Mouse (Mus musculus): Measurements from ENCODE around the gene Btnl1.

The Btnl1 gene

GRCm38 (mm10) chr17:34376847-34377246, at the start of gene Btnl1:
Gene Btnl1 (plus strand): TSS chr17:34377132.
- DNase-seq (ENCODE audit: low spot score in 2 of 2): no peak

GRCm38 (mm10) chr17:34329807-34330206, 47.1 kb upstream of the Btnl1 start:
- DNase-seq (ENCODE audit: low spot score in 2 of 2): no peak

GRCm38 (mm10) chr17:34331200-34331599, 45.7 kb upstream of the Btnl1 start:
- no peak for DNase-seq (ENCODE audit: low spot score in 2 of 2)

- DNase-seq (ENCODE audit: low spot score in 2 of 2): no peak
These were observed 36.1 kb upstream of the Btnl1 start for GRCm38 (mm10) chr17:34340619-34341402.

GRCm38 (mm10) chr17:34344882-34345281, 32.0 kb upstream of the Btnl1 start:
- DNase-seq (ENCODE audit: low spot score in 2 of 2): no peak

GRCm38 (mm10) chr17:34345486-34345885, 31.4 kb upstream of the Btnl1 start:
- no peak for DNase-seq (ENCODE audit: low spot score in 2 of 2)

- no peak for DNase-seq (ENCODE audit: low spot score in 2 of 2)
These were observed 30.9 kb upstream of the Btnl1 start for GRCm38 (mm10) chr17:34346041-34346440.

- peak in 1 of 2 experiments; percentile 15 for DNase-seq (ENCODE audit: low spot score in 2 of 2)
These were observed 29.2 kb upstream of the Btnl1 start for GRCm38 (mm10) chr17:34347606-34348308.

GRCm38 (mm10) chr17:34349429-34349828, 27.5 kb upstream of the Btnl1 start:
- peak; percentile 47 to 54 for DNase-seq (ENCODE audit: low spot score in 2 of 2)

- no peak for DNase-seq (ENCODE audit: low spot score in 2 of 2)
These were observed 22.4 kb upstream of the Btnl1 start, which contains the start of gene Btnl2 for GRCm38 (mm10) chr17:34354539-34354938. Gene Btnl2 (plus strand): TSS chr17:34354822.

- no peak for DNase-seq (ENCODE audit: low spot score in 2 of 2)
These were observed 22.0 kb upstream of the Btnl1 start for GRCm38 (mm10) chr17:34354940-34355339.

- no peak for DNase-seq (ENCODE audit: low spot score in 2 of 2)
These were observed 13.9 kb upstream of the Btnl1 start for GRCm38 (mm10) chr17:34362954-34363546.

- DNase-seq (ENCODE audit: low spot score in 2 of 2): no peak
These were observed 13.1 kb upstream of the Btnl1 start for GRCm38 (mm10) chr17:34363676-34364310.

- DNase-seq (ENCODE audit: low spot score in 2 of 2): no peak
These were observed 11.9 kb upstream of the Btnl1 start for GRCm38 (mm10) chr17:34365031-34365430.

- DNase-seq (ENCODE audit: low spot score in 2 of 2): no peak
These were observed 6.4 kb upstream of the Btnl1 start for GRCm38 (mm10) chr17:34370563-34370962.

GRCm38 (mm10) chr17:34373055-34373709, 3.8 kb upstream of the Btnl1 start:
- DNase-seq (ENCODE audit: low spot score in 2 of 2): no peak

GRCm38 (mm10) chr17:34377450-34378209, 698 bp downstream of the Btnl1 start:
- no peak for DNase-seq (ENCODE audit: low spot score in 2 of 2)

- DNase-seq (ENCODE audit: low spot score in 2 of 2): no peak
These were observed 1.8 kb downstream of the Btnl1 start for GRCm38 (mm10) chr17:34378716-34379115.

GRCm38 (mm10) chr17:34379451-34379850, 2.5 kb downstream of the Btnl1 start:
- DNase-seq (ENCODE audit: low spot score in 2 of 2): no peak

- no peak for DNase-seq (ENCODE audit: low spot score in 2 of 2)
These were observed 4.9 kb downstream of the Btnl1 start for GRCm38 (mm10) chr17:34381876-34382275.

- DNase-seq (ENCODE audit: low spot score in 2 of 2): no peak
These were observed 6.3 kb downstream of the Btnl1 start for GRCm38 (mm10) chr17:34383212-34383611.

Data from urinary bladder, postnatal 36 days (tissue).